Mouse (Mus musculus) forebrain, postnatal 0 days (tissue): ENCODE measurements around the gene Zfp646. TPM values are rescaled to one million over a fixed set of nuclear protein-coding genes. Genes with fewer than 3 reads are reported as not detected.
A peak's percentile ranks its signal among the peaks of the same experiment; 100 is the strongest.

Experiments
- ATAC-seq: fragments of 200-750 bp; cut with Nextera tagmentation; 2 replicates; pipeline ENCODE4 v1.8.0; 2017; ENCODE audit warnings: mild to moderate bottlenecking, moderate library complexity
- DNase-seq: peaks from one replicate; pipeline ENCODE4 v3.0.0-alpha.2; 2015
- H3K27ac ChIP-seq: fragments of 300-500 bp; sonication (generic); 2 replicates; pipeline ENCODE4 v1.5.1; 2014; ENCODE audit warnings: low read depth, mild to moderate bottlenecking, antibody characterized with exemption, low read length, moderate library complexity, mixed read lengths
- H3K27me3 ChIP-seq: fragments of 300-500 bp; sonication (generic); 2 replicates; pipeline ENCODE4 v1.6.1; 2014; ENCODE audit warnings: mild to moderate bottlenecking, low read length, mixed read lengths; ENCODE audit not compliant: insufficient read depth
- H3K36me3 ChIP-seq: fragments of 300-500 bp; sonication (generic); 2 replicates; pipeline ENCODE4 v1.6.1; 2014; ENCODE audit warnings: mild to moderate bottlenecking, moderate library complexity; ENCODE audit not compliant: insufficient read depth
- H3K4me1 ChIP-seq: fragments of 300-500 bp; sonication (generic); 2 replicates; pipeline ENCODE4 v1.6.1; 2014; ENCODE audit warnings: antibody characterized with exemption; ENCODE audit not compliant: insufficient read depth
- H3K4me2 ChIP-seq: fragments of 300-500 bp; sonication (generic); 2 replicates; pipeline ENCODE4 v1.6.1; 2014; ENCODE audit warnings: low read depth, mild to moderate bottlenecking, moderate library complexity
- H3K4me3 ChIP-seq: fragments of 300-500 bp; sonication (generic); 2 replicates; pipeline ENCODE4 v1.5.1; 2014; ENCODE audit warnings: low read depth, low read length, mixed read lengths
- H3K9ac ChIP-seq: fragments of 300-500 bp; sonication (generic); 2 replicates; pipeline ENCODE4 v1.6.1; 2014; ENCODE audit warnings: mild to moderate bottlenecking
- H3K9me3 ChIP-seq: fragments of 300-500 bp; sonication (generic); 2 replicates; pipeline ENCODE4 v1.6.1; 2016; ENCODE audit warnings: low read length
- CTCF ChIP-seq: sonication (generic); IDR thresholded peaks from 2 replicates; pipeline ENCODE4 v1.5.1; 2016; ENCODE audit warnings: antibody characterized with exemption, control low read depth, low read depth
- WGBS: fragments of 180-500 bp; shearing (Covaris S2); extraction: QIAGEN DNeasy Blood & Tissue Kit; methylation state at CpG from one replicate; pipeline ENCODE4 v1.1.7; 2014; 5-methylcytosine and 5-hydroxymethylcytosine counted together
- polyA plus RNA-seq: library from polyadenylated mRNA; unstranded; fragments of >200 nt; fragmentation: Nextera tagmentation; extraction: Ambion mirVana; gene quantifications from 2 replicates; pipeline ENCODE4 v1.2.1, GENCODE M21; 2015
- total RNA-seq: library from RNA; depleted of rRNA; stranded (reverse); fragments of >200 nt; gene quantifications from 2 replicates; pipeline ENCODE4 v1.2.3, GENCODE M21; 2014; rRNA removed

Gene Zfp646
- total and polyA plus RNA-seq, 2 experiments from 2014 or later: 4.2 to 37.7 TPM

DNA sequence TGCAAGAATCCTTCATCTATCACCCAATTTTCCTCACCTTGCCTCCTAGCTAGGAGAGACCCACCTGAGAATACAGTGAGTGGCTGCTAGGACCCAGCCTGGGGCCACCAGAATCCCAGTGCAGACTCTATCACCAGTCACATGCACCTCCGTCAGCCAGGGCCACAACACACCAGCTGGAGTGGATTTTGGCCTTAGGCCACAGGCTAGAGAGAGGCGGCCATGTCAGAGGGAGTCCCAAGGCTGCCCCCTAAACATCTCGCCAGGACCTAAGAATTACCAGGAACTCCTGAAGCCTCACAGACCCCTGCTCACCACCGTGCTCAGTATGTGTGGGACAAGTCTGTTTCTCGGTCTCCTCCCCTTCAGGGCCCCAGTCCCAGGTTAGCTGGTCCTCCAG is 58.1 kb downstream of the Zfp646 start:
- WGBS: 87% methylated on average over 5 of the region's 5 CpGs
- Histone ChIP-seq H3K9ac (no peak overlapping the region), H3K4me2 (no peak overlapping the region), H3K27me3 (peaks cover 4% of the 10 kb centered on the region; the same call in 1 of the 2 replicates), H3K4me1 (0 out of 2 replicates have a peak, but pooled peaks cover 3% of the 10 kb centered on the region), H3K4me3 (no peak overlapping the region), H3K27ac (no peak overlapping the region), H3K9me3 (no peaks in the 10 kb centered on the region), H3K36me3 (no peaks in the 10 kb centered on the region)
- TF ChIP-seq CTCF: no peak
- DNase-seq: no peak
- no peak for ATAC-seq

DNA sequence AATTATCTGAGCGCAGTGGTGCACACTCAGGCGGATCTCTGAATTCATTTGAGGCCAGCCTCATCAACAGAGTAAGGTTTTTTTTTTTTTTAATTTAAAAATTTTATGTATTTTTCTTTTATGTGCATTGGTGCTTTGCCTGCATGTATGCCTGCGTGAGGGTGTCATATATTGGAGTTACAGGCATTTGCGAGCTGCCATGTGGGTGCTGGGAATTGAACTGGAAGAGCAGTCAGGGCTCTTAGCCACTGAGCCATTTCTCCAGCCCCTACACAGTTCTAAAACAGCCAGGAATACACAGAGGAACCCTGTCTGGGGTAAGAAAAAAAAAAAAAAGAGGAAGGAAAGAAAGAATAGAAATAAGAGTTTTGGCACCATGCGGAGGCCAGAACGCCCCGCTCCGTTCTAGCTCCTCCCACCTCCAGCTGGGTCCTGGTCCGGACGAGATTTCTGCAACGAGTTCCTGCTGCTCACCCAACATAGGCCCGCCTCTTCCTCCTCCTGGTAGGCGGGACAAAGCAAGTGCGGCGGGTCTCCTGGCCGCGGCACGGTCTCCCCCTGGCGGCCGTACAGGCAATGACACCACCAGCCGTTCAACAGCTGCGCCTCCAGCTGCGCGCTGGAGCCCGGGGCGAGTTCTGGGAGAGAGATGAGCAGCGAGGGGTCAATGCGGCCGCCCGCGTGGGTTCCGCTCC is 59.2 kb downstream of the Zfp646 start:
- Histone ChIP-seq H3K4me3 (peak overlapping the region; percentile 77), H3K36me3 (no peaks in the 10 kb centered on the region), H3K27ac (peak overlapping the region; percentile 89), H3K9me3 (no peaks in the 10 kb centered on the region), H3K4me1 (0 out of 2 replicates have a peak, but pooled peaks cover 3% of the 10 kb centered on the region), H3K4me2 (peak overlapping the region; percentile 90), H3K9ac (peak overlapping the region; percentile 93), H3K27me3 (no peaks in the 10 kb centered on the region)
- ATAC-seq (peak; percentile 98), DNase-seq (peak; percentile 96)
- peak; percentile 99 for TF ChIP-seq CTCF
- WGBS: 6% methylated on average over 31 of the region's 32 CpGs

Other genes starting within 250 kb of the Zfp646 start
- gene Bcl7c, start 167.3 kb upstream of the Zfp646 start, total RNA-seq: 93.1 and 102 TPM in 2 replicates
- gene Bcl7c, start 167.3 kb upstream of the Zfp646 start, polyA plus RNA-seq: 43.9 and 47.5 TPM in 2 replicates
- gene Ctf1, start 163.5 kb upstream of the Zfp646 start, total RNA-seq: 6.5 and 6.6 TPM in 2 replicates
- gene Ctf1, start 163.5 kb upstream of the Zfp646 start, polyA plus RNA-seq: 3.8 and 4.3 TPM in 2 replicates
- not detected in 2 replicates for gene Ctf2, start 144.1 kb upstream of the Zfp646 start, total RNA-seq
- gene Ctf2, start 144.1 kb upstream of the Zfp646 start, polyA plus RNA-seq: not detected in 2 replicates
- 162 and 178 TPM in 2 replicates for gene Fbxl19, start 131.7 kb upstream of the Zfp646 start, total RNA-seq
- 6.9 and 7.9 TPM in 2 replicates for gene Fbxl19, start 131.7 kb upstream of the Zfp646 start, polyA plus RNA-seq
- gene Orai3, start 106.4 kb upstream of the Zfp646 start, total RNA-seq: 19.0 and 19.4 TPM in 2 replicates
- 9.6 and 13.4 TPM in 2 replicates for gene Orai3, start 106.4 kb upstream of the Zfp646 start, polyA plus RNA-seq
- 18.2 and 20.7 TPM in 2 replicates for gene Setd1a, start 99.6 kb upstream of the Zfp646 start, total RNA-seq
- 13.2 and 13.7 TPM in 2 replicates for gene Setd1a, start 99.6 kb upstream of the Zfp646 start, polyA plus RNA-seq
- 0.05 TPM in 1 of 2 replicates, not detected in the other for gene Gm49388, start 90.6 kb upstream of the Zfp646 start, total RNA-seq
- not detected in 2 replicates for gene Gm49388, start 90.6 kb upstream of the Zfp646 start, polyA plus RNA-seq
- gene Hsd3b7, start 75.6 kb upstream of the Zfp646 start, total RNA-seq: 7.1 and 8.4 TPM in 2 replicates
- gene Hsd3b7, start 75.6 kb upstream of the Zfp646 start, polyA plus RNA-seq: 8.4 and 8.7 TPM in 2 replicates
- 7.5 and 9.2 TPM in 2 replicates for gene Stx4a, start 51.9 kb upstream of the Zfp646 start, total RNA-seq
- gene Stx4a, start 51.9 kb upstream of the Zfp646 start, polyA plus RNA-seq: 18.8 and 20.4 TPM in 2 replicates
- 37.9 and 51.3 TPM in 2 replicates for gene Stx1b, start 51.7 kb upstream of the Zfp646 start, total RNA-seq
- gene Stx1b, start 51.7 kb upstream of the Zfp646 start, polyA plus RNA-seq: 38.5 and 58.4 TPM in 2 replicates
- gene Zfp668, start 607 bp downstream of the Zfp646 start, total RNA-seq: 16.0 and 25.1 TPM in 2 replicates
- 23.7 and 34.2 TPM in 2 replicates for gene Zfp668, start 607 bp downstream of the Zfp646 start, polyA plus RNA-seq
- gene Prss53, start 14.7 kb downstream of the Zfp646 start, total RNA-seq: 0.62 and 0.81 TPM in 2 replicates
- 0.24 and 0.69 TPM in 2 replicates for gene Prss53, start 14.7 kb downstream of the Zfp646 start, polyA plus RNA-seq
- not detected in 2 replicates for gene Gm21974, start 19.2 kb downstream of the Zfp646 start, total RNA-seq
- gene Gm21974, start 19.2 kb downstream of the Zfp646 start, polyA plus RNA-seq: not detected in 2 replicates
- gene Vkorc1, start 19.4 kb downstream of the Zfp646 start, total RNA-seq: 17.2 and 28.0 TPM in 2 replicates
- 69.4 and 73.0 TPM in 2 replicates for gene Vkorc1, start 19.4 kb downstream of the Zfp646 start, polyA plus RNA-seq
- gene Bckdk, start 27.9 kb downstream of the Zfp646 start, total RNA-seq: 43.0 and 56.2 TPM in 2 replicates
- 66.8 and 69.3 TPM in 2 replicates for gene Bckdk, start 27.9 kb downstream of the Zfp646 start, polyA plus RNA-seq
- gene Kat8, start 36.3 kb downstream of the Zfp646 start, total RNA-seq: 30.6 and 41.1 TPM in 2 replicates
- gene Kat8, start 36.3 kb downstream of the Zfp646 start, polyA plus RNA-seq: 34.8 and 37.0 TPM in 2 replicates
- 0.38 and 1.1 TPM in 2 replicates for gene Prss8, start 53.9 kb downstream of the Zfp646 start, total RNA-seq
- 0.92 and 1.5 TPM in 2 replicates for gene Prss8, start 53.9 kb downstream of the Zfp646 start, polyA plus RNA-seq
- gene Prss36, start 70.5 kb downstream of the Zfp646 start, total RNA-seq: 6.4 and 18.4 TPM in 2 replicates
- 15.6 and 18.3 TPM in 2 replicates for gene Prss36, start 70.5 kb downstream of the Zfp646 start, polyA plus RNA-seq
- gene Fus, start 91.2 kb downstream of the Zfp646 start, total RNA-seq: 30.2 and 51.0 TPM in 2 replicates
- gene Fus, start 91.2 kb downstream of the Zfp646 start, polyA plus RNA-seq: 221 and 323 TPM in 2 replicates
- gene Pycard, start 117.6 kb downstream of the Zfp646 start, total RNA-seq: 8.1 and 12.1 TPM in 2 replicates
- 7.4 and 8.5 TPM in 2 replicates for gene Pycard, start 117.6 kb downstream of the Zfp646 start, polyA plus RNA-seq
- 0.15 and 0.43 TPM in 2 replicates for gene Trim72, start 127.7 kb downstream of the Zfp646 start, total RNA-seq
- gene Trim72, start 127.7 kb downstream of the Zfp646 start, polyA plus RNA-seq: not detected in 2 replicates
- gene Itgam, start 186.4 kb downstream of the Zfp646 start, total RNA-seq: 1.4 and 1.7 TPM in 2 replicates
- gene Itgam, start 186.4 kb downstream of the Zfp646 start, polyA plus RNA-seq: 0.39 and 0.92 TPM in 2 replicates
- not detected in 2 replicates for gene Gm49368, start 186.5 kb downstream of the Zfp646 start, total RNA-seq
- gene Gm49368, start 186.5 kb downstream of the Zfp646 start, polyA plus RNA-seq: not detected in 2 replicates